Mouse (Mus musculus) liver, adult 2 months (tissue): ENCODE measurements around the gene Pank2. TPM values are rescaled to one million over a fixed set of nuclear protein-coding genes. Genes with fewer than 3 reads are reported as not detected.
A peak's percentile ranks its signal among the peaks of the same experiment; 100 is the strongest.

ENCODE experiments used
- DNase-seq: peaks from one replicate; pipeline ENCODE4 v3.0.0-alpha.2; 2011; ENCODE audit warnings: low read depth, low spot score; ENCODE audit errors: extremely low read depth
- H3K27ac ChIP-seq: fragments of 200-500 bp; replicated peaks from 2 replicates; pipeline ENCODE4 v1.5.1; 2012; ENCODE audit warnings: low read depth, mild to moderate bottlenecking, control low read depth, inconsistent platforms, low read length; ENCODE audit not compliant: insufficient read depth
- H3K27me3 ChIP-seq: fragments of 200-500 bp; 2 replicates; pipeline ENCODE4 v1.6.1; 2012; ENCODE audit warnings: mild to moderate bottlenecking, moderate library complexity, low read length, inconsistent platforms; ENCODE audit not compliant: control insufficient read depth, insufficient read depth
- H3K36me3 ChIP-seq: fragments of 200-500 bp; 2 replicates; pipeline ENCODE4 v1.6.1; 2012; ENCODE audit warnings: low read length, inconsistent platforms; ENCODE audit not compliant: control insufficient read depth, insufficient read depth
- H3K4me1 ChIP-seq: fragments of 200-500 bp; 2 replicates; pipeline ENCODE4 v1.6.1; 2011; ENCODE audit warnings: low read length; ENCODE audit not compliant: control insufficient read depth, insufficient read depth
- H3K4me3 ChIP-seq: fragments of 200-500 bp; 2 replicates; pipeline ENCODE4 v1.5.1; 2011; ENCODE audit warnings: low read depth, mild to moderate bottlenecking, control low read depth, low read length, moderate library complexity; ENCODE audit not compliant: insufficient read depth
- H3K79me2 ChIP-seq: fragments of 200-500 bp; 2 replicates; pipeline ENCODE4 v1.6.1; 2012; ENCODE audit warnings: inconsistent platforms, mild to moderate bottlenecking, low read length, moderate library complexity; ENCODE audit not compliant: control insufficient read depth, insufficient read depth
- H3K9ac ChIP-seq: fragments of 200-500 bp; 2 replicates; pipeline ENCODE4 v1.6.1; 2012; ENCODE audit warnings: low read depth, mild to moderate bottlenecking, control low read depth, inconsistent platforms, low read length
- CTCF ChIP-seq: fragments of 200-500 bp; IDR thresholded peaks from 2 replicates; pipeline ENCODE4 v1.5.1; 2011; ENCODE audit warnings: low read depth, low read length, control low read depth
- POLR2A ChIP-seq: fragments of 200-500 bp; IDR thresholded peaks from 2 replicates; pipeline ENCODE4 v1.6.1; 2011; ENCODE audit warnings: low read length, control low read depth; ENCODE audit not compliant: insufficient read depth; ENCODE audit errors: extremely low read depth
- WGBS: fragments of 180-500 bp; shearing (Covaris S2); methylation state at CpG from one replicate; pipeline ENCODE4 v1.1.7; 2018; 5-methylcytosine and 5-hydroxymethylcytosine counted together
- polyA plus RNA-seq: library from polyadenylated mRNA; depleted of rRNA; stranded (reverse); fragments of >200 nt; gene quantifications from 2 replicates; pipeline ENCODE4 v1.2.3, GENCODE M21; 2012
- total RNA-seq: library from RNA; depleted of rRNA; stranded (reverse); fragments of >200 nt; gene quantifications from 2 replicates; pipeline ENCODE4 v1.2.3, GENCODE M21; 2014

The Pank2 gene
- total and polyA plus RNA-seq, 2 experiments: 6.1 to 16.0 TPM

DNA sequence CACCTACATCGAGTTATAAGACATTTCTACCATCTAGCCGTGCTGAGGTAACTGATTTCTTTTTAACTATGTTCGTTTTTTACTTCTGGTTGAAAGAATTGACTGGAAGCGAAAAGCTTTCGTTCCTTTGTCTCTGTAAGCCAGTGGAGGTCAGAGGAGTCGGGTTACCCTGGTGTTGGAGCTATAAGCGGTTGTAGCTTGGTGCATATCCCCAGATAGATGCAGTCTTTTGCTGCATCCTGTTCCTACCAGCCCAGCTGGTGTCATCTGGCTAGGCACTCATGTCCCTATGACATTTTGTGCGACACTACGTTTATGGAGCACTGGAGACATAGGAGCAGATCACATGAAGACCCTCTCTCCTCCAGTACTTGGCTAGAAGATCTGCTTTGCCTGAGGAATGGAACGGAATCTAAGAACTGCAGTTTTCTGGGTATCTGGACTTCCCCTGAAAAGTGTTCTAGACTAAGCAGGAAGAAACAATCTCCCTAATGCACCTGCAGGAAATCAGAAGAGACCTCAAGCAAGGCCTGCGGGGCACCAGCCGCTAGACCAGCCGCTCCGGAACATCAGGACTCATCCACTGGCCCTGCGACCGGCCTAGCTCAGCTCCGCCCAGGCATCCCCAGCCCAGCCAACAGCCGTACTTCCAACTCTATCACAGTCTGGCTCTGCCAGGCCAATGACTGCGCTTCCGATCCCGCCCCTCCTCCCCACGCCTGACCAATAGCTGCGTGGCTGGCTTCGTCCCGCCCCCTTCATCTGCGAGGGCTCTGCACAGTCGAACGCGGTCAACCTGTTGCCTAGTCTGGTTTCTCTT lies 28.8 kb upstream of the Pank2 start, which contains the start of gene Mavs:
Mavs (plus strand) TSS at position 757 of the 820 bp plus-strand sequence.
- Histone ChIP-seq H3K27ac (peak within 1 kb of the TSS; percentile 96), H3K4me3 (peak within 1 kb of the TSS; percentile 86), H3K36me3 (peaks cover 15% of the 10 kb centered on the region), H3K4me1 (peaks cover 11% of the 10 kb centered on the region), H3K79me2 (peaks cover 18% of the 10 kb centered on the region), H3K9ac (peak within 1 kb of the TSS; percentile 92), H3K27me3 (no peaks in the 10 kb centered on the region)
- 16% methylated on average over 29 of the region's 29 CpGs for WGBS
- peak; percentile 93 for DNase-seq
- TF ChIP-seq CTCF: no peak
- TF ChIP-seq POLR2A: peak; percentile 80

DNA sequence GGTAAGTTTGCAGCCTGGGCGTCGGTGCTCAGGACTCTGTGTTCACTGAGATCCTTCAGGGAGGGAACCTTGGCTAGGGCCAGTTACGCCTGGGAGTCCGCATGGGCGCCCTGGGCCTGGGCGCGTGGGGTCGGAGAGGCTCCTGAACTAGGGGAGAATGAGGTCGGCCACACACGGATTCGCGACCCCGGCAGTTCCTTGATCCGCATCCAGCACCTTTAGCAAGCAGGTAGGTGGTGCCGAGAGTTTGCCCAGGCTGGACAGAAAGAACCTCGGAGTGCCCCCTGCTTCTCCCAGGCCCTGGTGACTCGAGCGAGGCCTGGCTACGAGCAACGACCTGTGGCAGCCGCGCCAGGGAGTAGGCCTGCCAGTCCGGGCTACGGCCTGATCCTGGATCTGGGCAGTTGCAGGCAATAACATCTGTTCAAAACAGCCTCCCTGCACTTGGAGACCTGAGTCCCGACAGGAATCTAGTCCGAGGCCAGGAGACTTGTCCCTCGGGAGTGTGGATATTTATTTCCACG lies 28.1 kb upstream of the Pank2 start:
- Histone ChIP-seq H3K79me2 (peaks cover 20% of the 10 kb centered on the region), H3K9ac (peak overlapping the region; percentile 92), H3K4me1 (peaks cover 14% of the 10 kb centered on the region), H3K27me3 (no peaks in the 10 kb centered on the region), H3K27ac (peak overlapping the region; percentile 96), H3K4me3 (peak overlapping the region; percentile 86), H3K36me3 (peaks cover 20% of the 10 kb centered on the region)
- 2% methylated on average over 28 of the region's 28 CpGs for WGBS
- DNase-seq: no peak
- TF ChIP-seq POLR2A (no peak), CTCF (no peak)

DNA sequence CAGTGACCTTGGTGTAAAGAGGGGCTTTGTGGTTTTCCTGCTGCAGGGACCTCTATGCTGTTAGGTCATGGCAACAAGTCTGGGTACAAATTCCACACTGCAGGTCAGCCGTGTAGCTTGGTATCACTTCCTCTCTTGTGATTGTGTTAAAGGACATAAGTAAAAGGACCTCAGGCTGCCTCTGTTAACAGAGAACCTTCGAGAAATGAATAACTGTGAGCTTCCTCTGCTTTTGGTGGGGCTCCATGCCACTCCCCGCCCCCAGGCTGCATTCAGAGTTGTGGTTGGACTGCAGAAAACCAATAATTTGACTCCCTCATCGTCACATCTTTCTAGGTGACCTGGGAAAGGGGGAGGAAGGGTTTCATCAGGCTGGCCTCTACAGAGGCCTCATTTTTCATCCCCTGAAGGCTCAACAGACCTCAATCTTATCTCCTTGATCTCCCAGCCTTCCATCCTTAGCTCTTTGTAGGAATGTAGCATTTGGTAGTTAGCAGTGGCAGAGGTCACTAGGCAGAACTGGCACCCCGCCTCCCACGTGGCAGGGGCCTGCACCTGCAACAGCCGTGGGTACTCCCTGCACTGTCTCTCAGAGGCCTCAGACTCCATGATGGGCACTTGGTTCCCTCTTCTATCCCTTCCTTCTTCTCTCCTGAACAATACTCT lies 27.2 kb upstream of the Pank2 start:
- peaks cover 25% of the 10 kb centered on the region for H3K36me3 ChIP-seq
- no peaks in the 10 kb centered on the region for H3K27me3 ChIP-seq
- 17% methylated on average over 7 of the region's 7 CpGs for WGBS
- TF ChIP-seq CTCF (no peak), POLR2A (no peak)
- peaks cover 14% of the 10 kb centered on the region for H3K4me1 ChIP-seq
- H3K79me2 ChIP-seq: peaks cover 20% of the 10 kb centered on the region
- H3K4me3 ChIP-seq: peak overlapping the region; percentile 86
- H3K27ac ChIP-seq: peak overlapping the region; percentile 96
- peak overlapping the region; percentile 92 for H3K9ac ChIP-seq
- DNase-seq: peak; percentile 85

DNA sequence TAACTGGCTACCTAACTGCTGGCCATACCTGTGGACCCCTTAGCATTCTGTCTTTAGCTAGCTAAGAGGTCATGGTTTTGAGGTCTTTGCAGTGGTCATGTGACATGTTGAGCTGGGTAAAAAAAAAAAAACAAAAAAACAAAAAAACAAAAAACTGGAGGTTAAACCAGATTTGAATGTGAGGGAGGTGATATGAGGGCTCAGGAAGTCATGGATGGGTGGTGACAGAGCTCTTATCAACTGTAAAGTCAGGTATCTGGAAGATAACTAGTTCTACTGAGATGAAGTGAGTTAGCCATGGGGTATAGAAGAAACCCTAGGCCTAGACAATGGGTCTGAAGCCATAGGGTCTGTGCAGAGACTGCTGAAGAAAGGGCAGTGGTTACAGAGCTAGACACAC lies 20.1 kb upstream of the Pank2 start:
- TF ChIP-seq POLR2A: no peak
- TF ChIP-seq CTCF: no peak
- Histone ChIP-seq H3K27ac (no peak overlapping the region), H3K4me1 (peaks cover 4% of the 10 kb centered on the region), H3K27me3 (no peaks in the 10 kb centered on the region), H3K79me2 (0 out of 2 replicates have a peak, but pooled peaks cover 3% of the 10 kb centered on the region), H3K36me3 (peaks cover 83% of the 10 kb centered on the region), H3K9ac (no peak overlapping the region), H3K4me3 (no peak overlapping the region)
- DNase-seq: no peak

DNA sequence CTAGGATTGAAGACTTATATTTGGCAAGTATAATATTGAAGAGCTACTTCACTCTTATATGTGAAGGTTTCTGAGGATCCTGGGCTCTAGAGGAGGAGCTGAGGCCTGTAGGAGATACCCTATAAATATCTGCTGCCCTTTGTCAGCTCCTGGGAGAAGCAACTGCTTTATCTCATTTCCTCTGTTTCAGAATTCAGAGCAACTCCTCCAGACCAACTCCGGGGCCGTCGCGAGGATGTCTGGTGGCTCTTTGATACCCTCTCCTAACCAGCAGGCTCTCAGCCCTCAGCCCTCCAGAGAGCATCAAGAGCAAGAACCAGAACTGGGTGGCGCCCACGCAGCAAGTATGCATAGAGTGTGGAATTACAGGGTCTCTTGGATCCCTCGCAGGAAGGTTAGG lies 19.4 kb upstream of the Pank2 start:
- TF ChIP-seq POLR2A: no peak
- no peak for TF ChIP-seq CTCF
- Histone ChIP-seq H3K4me1 (peaks cover 4% of the 10 kb centered on the region), H3K27ac (no peak overlapping the region), H3K27me3 (no peaks in the 10 kb centered on the region), H3K36me3 (peaks cover 87% of the 10 kb centered on the region), H3K79me2 (0 out of 2 replicates have a peak, but pooled peaks cover 3% of the 10 kb centered on the region), H3K4me3 (no peak overlapping the region), H3K9ac (no peak overlapping the region)
- no peak for DNase-seq
- WGBS: 80% methylated on average over 7 of the region's 7 CpGs
